Mouse (Mus musculus): Measurements from ENCODE around the gene Lsamp. TPM values are rescaled to one million over a fixed set of nuclear protein-coding genes. Genes with fewer than 3 reads are reported as not detected.

The Lsamp gene
- total RNA-seq, 2 experiments from 2014 or later: 430 to 462 TPM

GRCm38 (mm10) chr16:40960586-40960985 lies 976.4 kb downstream of the Lsamp start:
- DNase-seq: no peak

GRCm38 (mm10) chr16:40968088-40968860 lies 984.1 kb downstream of the Lsamp start:
- peak; percentile 84 to 85 for DNase-seq

- no peak for DNase-seq
These were observed 987.2 kb downstream of the Lsamp start for GRCm38 (mm10) chr16:40971382-40971781.

GRCm38 (mm10) chr16:40974084-40974483 lies 989.9 kb downstream of the Lsamp start:
- DNase-seq: no peak

- DNase-seq: no peak
These were observed 998.9 kb downstream of the Lsamp start for GRCm38 (mm10) chr16:40983026-40983425.

GRCm38 (mm10) chr16:41007569-41007968 lies 1023.4 kb downstream of the Lsamp start:
- no peak for DNase-seq

- no peak for DNase-seq
These were observed 1050.6 kb downstream of the Lsamp start for GRCm38 (mm10) chr16:41034746-41035145.

- DNase-seq: no peak
These were observed 1057.5 kb downstream of the Lsamp start for GRCm38 (mm10) chr16:41041686-41042085.

- DNase-seq: no peak
These were observed 1079.2 kb downstream of the Lsamp start for GRCm38 (mm10) chr16:41063270-41063857.

GRCm38 (mm10) chr16:41073470-41073869 lies 1089.3 kb downstream of the Lsamp start:
- no peak for DNase-seq

- no peak for DNase-seq
These were observed 1104.5 kb downstream of the Lsamp start for GRCm38 (mm10) chr16:41088648-41089047.

- DNase-seq: no peak
These were observed 1105.9 kb downstream of the Lsamp start for GRCm38 (mm10) chr16:41090092-41090491.

- DNase-seq: no peak
These were observed 1107.1 kb downstream of the Lsamp start for GRCm38 (mm10) chr16:41091259-41091658.

- no peak for DNase-seq
These were observed 1118.6 kb downstream of the Lsamp start for GRCm38 (mm10) chr16:41102805-41103204.

GRCm38 (mm10) chr16:41124361-41124760 lies 1140.2 kb downstream of the Lsamp start:
- DNase-seq: no peak

- DNase-seq: no peak
These were observed 1140.9 kb downstream of the Lsamp start for GRCm38 (mm10) chr16:41125051-41125450.

- no peak for DNase-seq
These were observed 1146.9 kb downstream of the Lsamp start for GRCm38 (mm10) chr16:41131053-41131452.

- DNase-seq: peak; percentile 32 to 33
These were observed 1188.7 kb downstream of the Lsamp start for GRCm38 (mm10) chr16:41172839-41173238.

- peak; percentile 12 to 13 for DNase-seq
These were observed 1195.4 kb downstream of the Lsamp start for GRCm38 (mm10) chr16:41179557-41179956.

GRCm38 (mm10) chr16:41180867-41181266 lies 1196.7 kb downstream of the Lsamp start:
- DNase-seq: no peak

- DNase-seq: no peak
These were observed 1225.9 kb downstream of the Lsamp start for GRCm38 (mm10) chr16:41210055-41210454.

- no peak for DNase-seq
These were observed 1251.7 kb downstream of the Lsamp start for GRCm38 (mm10) chr16:41235829-41236228.

GRCm38 (mm10) chr16:41242841-41243240 lies 1258.7 kb downstream of the Lsamp start:
- DNase-seq: no peak

- peak; percentile 21 to 60 for DNase-seq
These were observed 1260.5 kb downstream of the Lsamp start for GRCm38 (mm10) chr16:41244711-41245110.
